Mouse (Mus musculus): ENCODE measurements around the gene Gng2. TPM values are rescaled to one million over a fixed set of nuclear protein-coding genes. Genes with fewer than 3 reads are reported as not detected.

Gng2 gene
- polyA plus RNA-seq, 1 experiment from 2014 or later, result 11.8 TPM

GRCm38 (mm10) chr14:19955077-19955476 is 22.4 kb downstream of the Gng2 start:
- H3K9me3 ChIP-seq (replicated peaks), result no peaks in the 10 kb centered on the region
- 29% methylated on average over 7 of the region's 7 CpGs for WGBS (ENCODE audit: insufficient replicate concordance)
- H3K27ac ChIP-seq, result no peak overlapping the region
- no peak overlapping the region for H3K9ac ChIP-seq
- ATAC-seq, result peak; percentile 70
- H3K27me3 ChIP-seq (replicated peaks), result no peaks in the 10 kb centered on the region
- peaks cover 14% of the 10 kb centered on the region for H3K4me1 ChIP-seq
- H3K4me2 ChIP-seq, result no peak overlapping the region
- H3K4me3 ChIP-seq, result no peak overlapping the region
- H3K36me3 ChIP-seq, result no peaks in the 10 kb centered on the region

DNA sequence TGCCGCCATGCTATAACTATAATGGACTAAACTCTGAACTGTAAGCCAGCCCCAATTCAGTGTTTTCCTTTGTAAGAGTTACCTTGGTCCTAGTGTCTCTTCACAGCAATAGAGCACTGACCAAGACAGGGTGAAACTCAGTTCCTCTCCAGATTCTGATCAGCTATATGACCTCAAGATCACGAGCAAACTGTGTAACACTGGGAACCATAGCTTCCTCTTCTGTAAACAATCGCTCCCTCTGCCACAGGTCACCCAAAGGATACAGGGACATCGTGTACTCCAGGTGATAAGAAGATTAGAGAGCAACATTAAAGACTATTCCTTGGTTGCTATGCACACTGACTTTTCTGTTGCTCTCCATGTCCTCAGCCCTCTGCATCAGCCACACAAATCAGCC is 26.6 kb downstream of the Gng2 start:
- no peak overlapping the region for H3K27ac ChIP-seq
- no peaks in the 10 kb centered on the region for H3K9me3 ChIP-seq (replicated peaks)
- WGBS (ENCODE audit: insufficient replicate concordance), result 41% methylated on average over 4 of the region's 4 CpGs
- no peak for ATAC-seq
- H3K27me3 ChIP-seq (replicated peaks), result no peaks in the 10 kb centered on the region
- H3K4me3 ChIP-seq, result no peak overlapping the region
- no peak overlapping the region for H3K4me2 ChIP-seq
- H3K36me3 ChIP-seq, result no peaks in the 10 kb centered on the region
- H3K4me1 ChIP-seq, result peaks cover 14% of the 10 kb centered on the region
- H3K9ac ChIP-seq, result no peak overlapping the region

GRCm38 (mm10) chr14:19949475-19949874 is 28.0 kb downstream of the Gng2 start:
- Histone ChIP-seq H3K9me3 (replicated peaks) (no peaks in the 10 kb centered on the region), H3K4me2 (no peak overlapping the region), H3K27ac (no peak overlapping the region), H3K36me3 (no peaks in the 10 kb centered on the region), H3K4me1 (0 out of 2 replicates have a peak, but pooled peaks cover 3% of the 10 kb centered on the region), H3K9ac (no peak overlapping the region), H3K27me3 (replicated peaks) (no peaks in the 10 kb centered on the region), H3K4me3 (no peak overlapping the region)
- no peak for ATAC-seq
- WGBS (ENCODE audit: insufficient replicate concordance), result 60% methylated on average over 2 of the region's 2 CpGs

DNA sequence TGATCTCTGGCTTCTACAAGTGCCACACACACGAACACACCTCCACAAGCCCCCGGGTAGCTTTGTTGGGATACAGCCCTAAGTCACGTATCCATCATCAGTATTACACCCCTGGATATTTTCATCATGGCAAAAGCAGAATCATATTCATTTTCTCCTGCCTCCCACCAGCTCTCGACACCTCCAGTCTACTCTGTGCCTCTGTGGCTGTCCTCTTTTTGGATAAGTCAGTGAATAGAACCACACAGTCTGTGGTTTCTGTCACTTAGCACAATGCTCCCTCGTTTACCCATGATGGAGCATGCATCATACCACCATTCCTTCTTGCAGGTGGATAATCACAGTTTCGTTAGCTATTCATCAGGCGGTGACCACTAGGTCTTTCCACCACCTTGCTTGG is 31.2 kb downstream of the Gng2 start:
- Histone ChIP-seq H3K4me1 (no peaks in the 10 kb centered on the region), H3K4me2 (no peak overlapping the region), H3K4me3 (no peak overlapping the region), H3K27me3 (replicated peaks) (no peaks in the 10 kb centered on the region), H3K36me3 (no peaks in the 10 kb centered on the region), H3K27ac (no peak overlapping the region), H3K9me3 (replicated peaks) (no peaks in the 10 kb centered on the region), H3K9ac (no peak overlapping the region)
- ATAC-seq, result no peak
- 74% methylated on average over 7 of the region's 7 CpGs for WGBS (ENCODE audit: insufficient replicate concordance)

DNA sequence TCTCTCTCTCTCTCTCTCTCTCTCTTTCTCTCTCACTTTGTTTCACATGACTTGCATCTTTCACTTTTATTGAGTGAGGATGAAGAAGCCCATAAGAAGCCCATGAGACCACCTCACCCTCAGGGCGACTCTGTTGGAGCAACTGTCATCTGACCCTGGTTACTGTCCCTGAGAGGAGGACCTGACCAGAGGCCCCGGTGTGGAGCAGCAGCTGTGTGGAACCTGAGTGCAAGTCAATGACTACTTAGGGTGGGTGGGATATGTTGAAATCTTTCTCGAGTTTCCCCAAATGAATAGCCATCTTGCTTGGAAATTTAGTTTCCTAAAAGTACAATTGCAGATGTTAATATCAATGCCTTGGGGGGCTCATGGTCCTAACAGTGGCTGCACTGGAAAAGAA is 34.7 kb downstream of the Gng2 start:
- H3K36me3 ChIP-seq, result no peaks in the 10 kb centered on the region
- H3K9me3 ChIP-seq (replicated peaks), result no peaks in the 10 kb centered on the region
- no peaks in the 10 kb centered on the region for H3K4me1 ChIP-seq
- no peak for ATAC-seq
- no peak overlapping the region for H3K4me3 ChIP-seq
- no peak overlapping the region for H3K4me2 ChIP-seq
- H3K27ac ChIP-seq, result no peak overlapping the region
- 54% methylated on average over 3 of the region's 3 CpGs for WGBS (ENCODE audit: insufficient replicate concordance)
- H3K27me3 ChIP-seq (replicated peaks), result no peaks in the 10 kb centered on the region
- H3K9ac ChIP-seq, result no peak overlapping the region

DNA sequence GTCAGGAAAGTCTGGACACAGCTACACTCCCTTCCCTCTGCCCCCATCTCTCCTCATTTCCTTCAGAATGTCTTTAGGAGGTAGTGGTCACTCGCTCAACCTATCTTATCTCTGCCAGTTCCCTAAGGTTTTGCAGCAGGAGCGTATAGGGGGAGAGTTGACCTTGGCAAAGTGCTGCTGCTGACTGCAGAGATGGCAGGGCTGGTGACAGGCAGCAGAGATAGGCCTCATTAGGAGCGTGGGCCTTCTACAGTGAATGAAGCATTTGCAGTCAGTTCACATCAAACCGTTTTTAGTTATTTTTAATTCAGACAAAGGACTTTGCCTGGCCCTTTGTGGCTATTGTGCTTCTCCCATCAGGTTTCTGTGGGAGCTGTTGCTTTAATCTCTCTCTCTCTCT is 35.1 kb downstream of the Gng2 start:
- 28% methylated on average over 4 of the region's 4 CpGs for WGBS (ENCODE audit: insufficient replicate concordance)
- H3K36me3 ChIP-seq, result no peaks in the 10 kb centered on the region
- H3K4me3 ChIP-seq, result no peak overlapping the region
- no peak overlapping the region for H3K9ac ChIP-seq
- no peaks in the 10 kb centered on the region for H3K4me1 ChIP-seq
- no peak for ATAC-seq
- no peak overlapping the region for H3K27ac ChIP-seq
- no peak overlapping the region for H3K4me2 ChIP-seq
- H3K9me3 ChIP-seq (replicated peaks), result no peaks in the 10 kb centered on the region
- H3K27me3 ChIP-seq (replicated peaks), result no peaks in the 10 kb centered on the region

DNA sequence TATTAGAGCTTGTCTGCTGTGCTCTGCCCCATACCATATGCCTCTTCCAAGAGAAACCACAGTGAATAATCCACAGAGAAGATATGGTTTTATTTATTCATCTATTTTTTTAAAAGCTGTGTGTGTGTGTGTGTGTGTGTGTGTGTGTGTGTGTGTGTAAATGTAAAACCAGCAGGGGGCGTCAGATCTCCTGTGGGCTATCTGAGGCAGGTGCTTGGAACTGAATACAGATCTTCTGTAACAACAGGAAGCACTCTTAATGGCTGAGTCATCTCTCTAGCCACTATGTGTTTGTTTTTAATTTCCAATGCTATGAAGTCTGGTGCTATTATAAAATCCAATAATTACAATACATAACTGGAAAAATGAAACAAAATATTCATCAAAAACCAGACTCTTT is 37.4 kb downstream of the Gng2 start:
- no peaks in the 10 kb centered on the region for H3K9me3 ChIP-seq (replicated peaks)
- no peaks in the 10 kb centered on the region for H3K36me3 ChIP-seq
- H3K4me3 ChIP-seq, result no peak overlapping the region
- no peak for ATAC-seq
- WGBS (ENCODE audit: insufficient replicate concordance), result 59% methylated on average over 1 of the region's 1 CpGs
- no peaks in the 10 kb centered on the region for H3K4me1 ChIP-seq
- no peak overlapping the region for H3K27ac ChIP-seq
- H3K9ac ChIP-seq, result no peak overlapping the region
- H3K4me2 ChIP-seq, result no peak overlapping the region
- no peaks in the 10 kb centered on the region for H3K27me3 ChIP-seq (replicated peaks)

DNA sequence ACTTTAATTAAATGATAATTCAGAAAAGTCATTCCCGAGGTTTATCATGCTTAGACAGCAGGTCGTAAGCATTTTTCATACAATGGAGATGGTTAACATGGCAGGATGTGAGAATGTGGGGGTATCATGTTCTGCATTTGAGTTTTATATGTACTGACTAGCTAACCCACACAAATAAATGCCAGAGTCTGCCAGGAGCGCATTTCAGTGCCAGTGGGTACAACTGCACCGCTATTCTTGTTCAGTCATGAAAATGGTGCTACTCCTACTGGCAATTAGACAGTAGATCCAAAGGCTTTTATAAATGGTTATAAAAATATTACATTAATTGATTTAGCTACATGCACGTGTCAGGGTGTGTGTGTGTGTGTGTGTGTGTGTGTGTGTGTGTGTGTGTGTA is 38.9 kb downstream of the Gng2 start:
- Histone ChIP-seq H3K9me3 (replicated peaks) (no peaks in the 10 kb centered on the region), H3K4me1 (no peaks in the 10 kb centered on the region), H3K36me3 (no peaks in the 10 kb centered on the region), H3K4me2 (no peak overlapping the region), H3K9ac (no peak overlapping the region), H3K4me3 (no peak overlapping the region), H3K27ac (no peak overlapping the region), H3K27me3 (replicated peaks) (no peaks in the 10 kb centered on the region)
- 72% methylated on average over 5 of the region's 5 CpGs for WGBS (ENCODE audit: insufficient replicate concordance)
- no peak for ATAC-seq

DNA sequence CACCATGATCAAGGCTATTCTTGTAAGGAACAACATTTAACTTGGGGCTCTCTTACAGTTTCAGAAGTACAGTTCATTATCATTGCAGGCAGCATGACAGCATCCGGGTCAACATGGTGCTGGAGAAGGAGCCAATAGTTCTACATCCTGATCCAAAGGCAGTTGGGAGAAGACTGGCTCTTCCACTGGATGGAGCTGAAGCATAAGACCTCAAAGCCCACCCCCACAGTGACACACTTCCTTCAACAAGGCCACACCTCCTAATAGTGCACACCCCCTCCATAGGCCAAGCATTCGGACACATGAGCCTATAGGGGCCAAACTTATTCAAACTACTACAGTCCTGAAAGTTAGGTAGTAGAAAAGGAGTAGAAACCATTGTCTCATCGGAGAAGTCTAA is 42.3 kb downstream of the Gng2 start:
- Histone ChIP-seq H3K9me3 (replicated peaks) (no peaks in the 10 kb centered on the region), H3K36me3 (no peaks in the 10 kb centered on the region), H3K4me3 (no peak overlapping the region), H3K4me2 (no peak overlapping the region), H3K27ac (no peak overlapping the region), H3K27me3 (replicated peaks) (no peaks in the 10 kb centered on the region), H3K4me1 (no peaks in the 10 kb centered on the region), H3K9ac (no peak overlapping the region)
- ATAC-seq, result no peak
- 68% methylated on average over 3 of the region's 3 CpGs for WGBS (ENCODE audit: insufficient replicate concordance)

DNA sequence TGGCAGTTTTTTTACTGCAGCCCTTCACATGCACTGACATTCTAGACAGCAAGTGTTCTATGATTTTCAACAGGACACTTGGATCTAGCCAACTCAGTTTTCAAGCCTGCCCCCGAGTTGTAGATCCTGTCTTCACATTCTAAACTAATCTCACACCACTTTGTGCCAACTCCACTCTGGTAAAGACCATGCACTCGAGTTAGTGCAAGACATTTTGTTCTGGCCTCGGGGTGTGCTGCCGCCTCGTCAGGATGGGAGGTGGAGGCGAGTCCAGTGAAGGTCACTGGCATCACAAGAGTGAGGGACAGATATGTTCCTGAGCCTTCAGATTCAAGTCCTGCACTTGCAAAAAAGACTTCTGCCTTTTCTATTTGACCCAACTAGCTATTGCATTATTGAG is 44.1 kb downstream of the Gng2 start:
- Histone ChIP-seq H3K9ac (no peak overlapping the region), H3K36me3 (no peaks in the 10 kb centered on the region), H3K27me3 (replicated peaks) (no peaks in the 10 kb centered on the region), H3K27ac (no peak overlapping the region), H3K9me3 (replicated peaks) (no peaks in the 10 kb centered on the region), H3K4me1 (peaks cover 3% of the 10 kb centered on the region), H3K4me2 (no peak overlapping the region), H3K4me3 (no peak overlapping the region)
- no peak for ATAC-seq
- 71% methylated on average over 6 of the region's 6 CpGs for WGBS (ENCODE audit: insufficient replicate concordance)

GRCm38 (mm10) chr14:19927879-19928278 is 49.5 kb downstream of the Gng2 start:
- peak overlapping the region; percentile 62 for H3K27ac ChIP-seq
- no peaks in the 10 kb centered on the region for H3K9me3 ChIP-seq (replicated peaks)
- no peaks in the 10 kb centered on the region for H3K27me3 ChIP-seq (replicated peaks)
- WGBS (ENCODE audit: insufficient replicate concordance), result 16% methylated on average over 6 of the region's 6 CpGs
- H3K4me1 ChIP-seq, result peaks cover 37% of the 10 kb centered on the region
- ATAC-seq, result peak; percentile 93
- H3K4me2 ChIP-seq, result peak overlapping the region; percentile 33
- no peak overlapping the region for H3K9ac ChIP-seq
- no peak overlapping the region for H3K4me3 ChIP-seq
- H3K36me3 ChIP-seq, result no peaks in the 10 kb centered on the region

GRCm38 (mm10) chr14:19927156-19927555 is 50.3 kb downstream of the Gng2 start:
- Histone ChIP-seq H3K36me3 (no peaks in the 10 kb centered on the region), H3K27ac (peak overlapping the region; percentile 62), H3K4me1 (peaks cover 37% of the 10 kb centered on the region), H3K9me3 (replicated peaks) (no peaks in the 10 kb centered on the region), H3K9ac (no peak overlapping the region; the same call in 1 of the 2 replicates), H3K4me3 (no peak overlapping the region), H3K27me3 (replicated peaks) (no peaks in the 10 kb centered on the region), H3K4me2 (no peak overlapping the region)
- 79% methylated on average over 2 of the region's 2 CpGs for WGBS (ENCODE audit: insufficient replicate concordance)
- ATAC-seq, result no peak

GRCm38 (mm10) chr14:19926312-19926711 is 51.1 kb downstream of the Gng2 start:
- no peaks in the 10 kb centered on the region for H3K9me3 ChIP-seq (replicated peaks)
- no peak for ATAC-seq
- H3K36me3 ChIP-seq, result no peaks in the 10 kb centered on the region
- no peaks in the 10 kb centered on the region for H3K27me3 ChIP-seq (replicated peaks)
- H3K27ac ChIP-seq, result no peak overlapping the region
- WGBS (ENCODE audit: insufficient replicate concordance), result 54% methylated on average over 8 of the region's 8 CpGs
- H3K9ac ChIP-seq, result no peak overlapping the region
- no peak overlapping the region for H3K4me2 ChIP-seq
- H3K4me1 ChIP-seq, result peaks cover 37% of the 10 kb centered on the region
- H3K4me3 ChIP-seq, result no peak overlapping the region

Data from liver, embryonic 12.5 days (tissue).